17 mouse cellular contexts compared by ENCODE assay signal in genomic region chr2:50347486-50348265, GRCm38 (mm10). TPM values are rescaled to one million over a fixed set of nuclear protein-coding genes. Genes with fewer than 3 reads are reported as not detected.
DNase-seq lines count a peak whose midpoint lies in the region; ATAC-seq and TF ChIP-seq lines count a peak whose summit lies in the region.
"Had no signal": no experiment of that assay in that cellular context is flagged by ENCODE, and none has a peak within 500 bp of the region (broad histone marks: within the 10 kb centered on the region; RNA-seq: fewer than 3 reads in every experiment).

No protein-coding gene starts in this region.

- no peak overlapping the region for H3K9ac ChIP-seq in kidney, embryonic 14.5 days (ENCODE audit: low read depth, low read length)
- H3K9ac ChIP-seq in embryonic facial prominence, embryonic 12.5 days: no peak overlapping the region
- no peak overlapping the region for H3K9ac ChIP-seq in limb, embryonic 12.5 days (replicated peaks)
- H3K9ac ChIP-seq: embryonic facial prominence, embryonic 15.5 days; heart, embryonic 15.5 days; liver, postnatal 0 days; midbrain, embryonic 13.5 days had no signal

- no peak for DNase-seq in kidney, postnatal 36 days
- peak; percentile 33 for DNase-seq in brain, embryonic 14.5 days (ENCODE audit: low read depth)
- no peak for DNase-seq in urinary bladder, adult 2 months (ENCODE audit: low spot score)
- no peak for DNase-seq in layer of hippocampus, postnatal 25 days (ENCODE audit: extremely low spot score in 1 of 2, low spot score in 1 of 2)
- no peak for DNase-seq in adrenal gland, adult 18-20 months (ENCODE audit: low spot score in 2 of 2)
- DNase-seq: adrenal gland, postnatal 25 days; gastrocnemius, postnatal 36 days; liver, postnatal 0 days had no signal

- 34% methylated on average over 10 of the region's 10 CpGs for WGBS in kidney, embryonic 14.5 days
- 20% methylated on average over 10 of the region's 10 CpGs for WGBS in embryonic facial prominence, embryonic 12.5 days
- 14% methylated on average over 10 of the region's 10 CpGs for WGBS in limb, embryonic 12.5 days

- peak; percentile 92 for ATAC-seq in kidney, embryonic 14.5 days (ENCODE audit: low FRiP score, low TSS enrichment)
- ATAC-seq in embryonic facial prominence, embryonic 12.5 days (ENCODE audit: insufficient number of reproducible peaks, insufficient read depth, low FRiP score, low TSS enrichment): no peak
- no peak for ATAC-seq in limb, embryonic 12.5 days (ENCODE audit: insufficient number of reproducible peaks, insufficient read depth, low FRiP score, low TSS enrichment, low read depth)
- ATAC-seq: forebrain, embryonic 16.5 days; intestine, postnatal 0 days; liver, postnatal 0 days; midbrain, embryonic 13.5 days had no signal

- no peak overlapping the region for H3K27ac ChIP-seq in kidney, embryonic 14.5 days (ENCODE audit: low read depth, low read length)
- 0 out of 2 replicates have a peak overlapping the region, but pooled peaks have one; percentile 30 for H3K27ac ChIP-seq in embryonic facial prominence, embryonic 12.5 days
- no peak overlapping the region for H3K27ac ChIP-seq in limb, embryonic 12.5 days
- H3K27ac ChIP-seq: embryonic facial prominence, embryonic 15.5 days; heart, embryonic 15.5 days; midbrain, embryonic 13.5 days had no signal

- H3K4me1 ChIP-seq in kidney, embryonic 14.5 days (ENCODE audit: control insufficient read depth, insufficient read depth, low read length): no peaks in the 10 kb centered on the region
- peaks cover 7% of the 10 kb centered on the region; the same call in 1 of the 2 replicates for H3K4me1 ChIP-seq in embryonic facial prominence, embryonic 12.5 days
- H3K4me1 ChIP-seq in limb, embryonic 12.5 days (replicated peaks): peaks cover 8% of the 10 kb centered on the region
- H3K4me1 ChIP-seq: embryonic facial prominence, embryonic 15.5 days; heart, embryonic 15.5 days; midbrain, embryonic 13.5 days had no signal

- TF ChIP-seq POLR2A in brain, embryonic 14.5 days (IDR thresholded peaks at IDR 0.05; ENCODE audit: borderline replicate concordance, extremely low read depth, insufficient read depth, insufficient read length, poor library complexity, severe bottlenecking): no peak

- TF ChIP-seq CTCF in brain, embryonic 14.5 days (IDR thresholded peaks at IDR 0.05; ENCODE audit: borderline replicate concordance, extremely low read depth, insufficient read depth, insufficient read length): no peak

- H3K4me2 ChIP-seq in kidney, embryonic 14.5 days (replicated peaks; ENCODE audit: low read depth, low read length): no peak overlapping the region
- no peak overlapping the region for H3K4me2 ChIP-seq in embryonic facial prominence, embryonic 12.5 days (replicated peaks)
- peak overlapping the region; percentile 13 for H3K4me2 ChIP-seq in limb, embryonic 12.5 days
- H3K4me2 ChIP-seq: embryonic facial prominence, embryonic 15.5 days; heart, embryonic 15.5 days; midbrain, embryonic 13.5 days had no signal

- no peaks in the 10 kb centered on the region for H3K27me3 ChIP-seq in kidney, embryonic 14.5 days (ENCODE audit: control insufficient read depth, insufficient read depth, low read length)
- no peaks in the 10 kb centered on the region for H3K27me3 ChIP-seq in embryonic facial prominence, embryonic 12.5 days
- no peaks in the 10 kb centered on the region for H3K27me3 ChIP-seq in limb, embryonic 12.5 days
- H3K27me3 ChIP-seq: CH12.LX; embryonic facial prominence, embryonic 15.5 days; heart, embryonic 15.5 days; midbrain, embryonic 13.5 days had no signal

- H3K9me3 ChIP-seq in kidney, embryonic 14.5 days (ENCODE audit: control insufficient read depth, low read length): no peaks in the 10 kb centered on the region
- H3K9me3 ChIP-seq in embryonic facial prominence, embryonic 12.5 days: no peaks in the 10 kb centered on the region
- no peaks in the 10 kb centered on the region for H3K9me3 ChIP-seq in limb, embryonic 12.5 days
- H3K9me3 ChIP-seq: embryonic facial prominence, embryonic 15.5 days; heart, embryonic 15.5 days; midbrain, embryonic 13.5 days had no signal

- no peak overlapping the region for H3K4me3 ChIP-seq in kidney, embryonic 14.5 days (ENCODE audit: low read length)
- H3K4me3 ChIP-seq in embryonic facial prominence, embryonic 12.5 days: no peak overlapping the region
- no peak overlapping the region for H3K4me3 ChIP-seq in limb, embryonic 12.5 days (replicated peaks)
- H3K4me3 ChIP-seq: embryonic facial prominence, embryonic 15.5 days; heart, embryonic 15.5 days; midbrain, embryonic 13.5 days had no signal

- no peaks in the 10 kb centered on the region for H3K36me3 ChIP-seq in kidney, embryonic 14.5 days (ENCODE audit: control insufficient read depth, insufficient read depth, low read length)
- H3K36me3 ChIP-seq in embryonic facial prominence, embryonic 12.5 days: no peaks in the 10 kb centered on the region
- no peaks in the 10 kb centered on the region for H3K36me3 ChIP-seq in limb, embryonic 12.5 days
- H3K36me3 ChIP-seq: embryonic facial prominence, embryonic 15.5 days; heart, embryonic 15.5 days; midbrain, embryonic 13.5 days had no signal

RNA-seq across cellular contexts. Expression of gene Mmadhc, which starts 51.1 kb away (rescaled TPM):
- 156 and 157 TPM in 2 replicates for polyA plus RNA-seq in kidney, embryonic 14.5 days (2014; fragmentation: Nextera tagmentation; extraction: Ambion mirVana)
- 81.0 and 100 TPM in 2 replicates for polyA plus RNA-seq in brain, embryonic 14.5 days (2012; rRNA removed)
- 161 and 163 TPM in 2 replicates for polyA plus RNA-seq in embryonic facial prominence, embryonic 12.5 days (2016; fragmentation: Nextera tagmentation; extraction: Ambion mirVana)
- polyA plus RNA-seq in limb, embryonic 12.5 days (2016; fragmentation: Nextera tagmentation; extraction: Ambion mirVana): 167 and 172 TPM in 2 replicates
- polyA plus RNA-seq in urinary bladder, adult 2 months (2012; rRNA removed): 85.4 and 101 TPM in 2 replicates
- 10 to 100 TPM; 50.7 to 51.7 TPM for total RNA-seq in layer of hippocampus, postnatal 25 days (2021)
- 100 to 1,000 TPM in 1 of 2 experiments, 10 to 100 TPM in 1; 97.9 to 111 TPM for total RNA-seq in adrenal gland, adult 18-20 months (2021)
